Mouse (Mus musculus) heart, postnatal 36 days (tissue): ENCODE data around the gene Msx1. TPM values are rescaled to one million over a fixed set of nuclear protein-coding genes. Genes with fewer than 3 reads are reported as not detected.

ENCODE experiments used
- DNase-seq, 2 experiments: peaks; one replicate each; pipeline ENCODE4 v3.0.0; 2021 to 2022
- intact Hi-C: fragments of 180-260 bp; cut with DNase I; formaldehyde crosslinking; loops from one replicate; pipeline ENCODE4 v1.15.1; 2025
- total RNA-seq, 2 experiments: library from RNA; stranded (reverse); gene quantifications; 2 replicates each; pipeline ENCODE4 v1.2.3; 2021

The Msx1 gene
- total RNA-seq, 2 experiments from 2014 or later, result 3.7 to 4.3 TPM

- intact Hi-C loops, result no loop called here
- DNase-seq, result no peak
Measured at GRCm38 (mm10) chr5:37805291-37805690, 19.1 kb downstream of the Msx1 start.

- DNase-seq, result peak in 1 of 2 experiments; percentile 23
- intact Hi-C loops, result no loop called here
Measured at GRCm38 (mm10) chr5:37804512-37805118, 19.8 kb downstream of the Msx1 start.

- peak; percentile 33 to 37 for DNase-seq
Measured at GRCm38 (mm10) chr5:37797251-37797650, 27.1 kb downstream of the Msx1 start.

GRCm38 (mm10) chr5:37796751-37797150, 27.6 kb downstream of the Msx1 start:
- intact Hi-C loops, result no loop called here
- no peak for DNase-seq

More at GRCm38 (mm10) chr5:37797251-37797650, 27.1 kb downstream of the Msx1 start:
- intact Hi-C loops, result no loop called here

DNA sequence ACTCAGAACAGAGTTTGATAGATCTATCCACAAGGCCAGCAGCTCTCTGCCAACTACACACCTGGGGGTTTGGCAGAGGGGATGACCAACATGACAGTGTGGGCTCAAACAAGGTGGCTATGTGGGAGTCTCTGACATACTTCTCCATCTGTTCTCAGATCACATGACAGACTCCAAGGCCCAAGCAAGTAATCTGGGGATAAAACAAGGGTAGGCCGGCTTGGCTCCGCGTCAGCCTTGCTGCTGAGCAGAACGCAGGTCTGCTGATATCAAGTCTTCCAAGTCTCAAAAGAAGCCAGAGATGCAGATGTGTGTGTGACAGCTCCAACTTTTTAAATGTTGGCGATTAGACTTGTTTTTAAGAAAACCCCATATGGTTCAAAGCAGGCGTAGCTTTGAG, 28.7 kb downstream of the Msx1 start:
- DNase-seq, result no peak
- intact Hi-C loops, result no loop called here

- intact Hi-C loops, result no loop called here
Measured at GRCm38 (mm10) chr5:37792154-37792553, 32.2 kb downstream of the Msx1 start.

DNA sequence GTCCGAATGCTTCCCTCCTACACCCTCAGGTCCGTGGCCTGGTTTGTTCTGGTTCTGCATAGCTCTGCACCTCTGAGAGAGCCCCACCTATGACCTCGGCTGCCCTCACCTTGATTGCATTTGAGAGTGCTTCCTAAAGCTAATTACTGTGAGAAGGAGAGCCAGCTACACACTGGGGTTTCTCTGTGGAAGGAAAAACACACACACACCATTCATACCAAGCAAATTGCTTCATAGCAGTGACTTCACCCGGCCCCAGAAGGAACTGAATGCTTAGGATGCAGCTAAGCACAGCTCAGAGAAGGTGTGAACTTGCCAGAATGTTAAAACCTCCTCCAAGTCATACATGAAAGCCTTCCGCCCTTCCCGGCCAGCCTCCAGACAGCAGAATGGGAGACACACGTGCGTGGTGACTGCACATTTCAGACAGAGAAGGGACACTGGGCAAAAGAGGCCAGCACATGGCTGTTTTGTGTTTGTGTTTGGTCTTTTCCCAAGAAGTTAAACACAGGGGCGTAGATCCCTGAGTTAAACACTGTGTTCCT, 39.5 kb downstream of the Msx1 start:
- no peak for DNase-seq
- intact Hi-C loops, result no loop called here

More at GRCm38 (mm10) chr5:37792154-37792553, 32.2 kb downstream of the Msx1 start:
- no peak for DNase-seq

GRCm38 (mm10) chr5:37783306-37783705, 41.1 kb downstream of the Msx1 start:
- DNase-seq, result no peak
- intact Hi-C loops, result no loop called here

- no peak for DNase-seq
- intact Hi-C loops, result no loop called here
Measured at GRCm38 (mm10) chr5:37775681-37776080, 48.7 kb downstream of the Msx1 start.

DNA sequence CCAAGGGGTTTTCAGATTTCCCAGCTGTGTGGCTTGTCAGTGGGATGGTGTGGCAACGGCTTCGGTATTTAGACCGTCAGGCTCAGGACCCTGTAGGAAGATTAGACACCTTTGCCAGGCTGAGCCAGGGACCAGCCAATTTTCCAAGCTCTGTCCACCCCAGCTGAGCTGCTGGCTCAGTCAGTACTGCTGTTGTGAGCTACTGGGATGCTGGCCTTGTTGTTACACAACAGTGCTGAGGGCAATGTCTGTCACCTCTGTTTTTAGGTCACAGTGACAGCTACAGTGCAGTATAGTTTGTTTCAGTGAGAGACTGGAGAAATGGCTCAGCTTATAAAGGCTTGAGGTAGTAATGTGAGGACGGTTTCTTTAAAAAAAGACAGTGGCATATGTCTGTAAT, 50.4 kb downstream of the Msx1 start:
- intact Hi-C loops, result no loop called here
- no peak for DNase-seq

GRCm38 (mm10) chr5:37770870-37771269, 53.5 kb downstream of the Msx1 start:
- intact Hi-C loops, result no loop called here

More at GRCm38 (mm10) chr5:37770870-37771269, 53.5 kb downstream of the Msx1 start:
- DNase-seq, result no peak

Other genes starting within 250 kb of the Msx1 start
- gene Stk32b, start 107.4 kb downstream of the Msx1 start, total RNA-seq, result under 1 TPM; 0.19 to 0.35 TPM
- gene Cytl1, start 89.1 kb downstream of the Msx1 start, total RNA-seq, result 10 to 100 TPM; 24.7 to 30.9 TPM
- 10 to 100 TPM; 17.3 to 18.7 TPM for gene Stx18, start 214.2 kb upstream of the Msx1 start, total RNA-seq